Mouse (Mus musculus): ENCODE measurements around the gene Plekhm2.

Plekhm2 gene

DNA sequence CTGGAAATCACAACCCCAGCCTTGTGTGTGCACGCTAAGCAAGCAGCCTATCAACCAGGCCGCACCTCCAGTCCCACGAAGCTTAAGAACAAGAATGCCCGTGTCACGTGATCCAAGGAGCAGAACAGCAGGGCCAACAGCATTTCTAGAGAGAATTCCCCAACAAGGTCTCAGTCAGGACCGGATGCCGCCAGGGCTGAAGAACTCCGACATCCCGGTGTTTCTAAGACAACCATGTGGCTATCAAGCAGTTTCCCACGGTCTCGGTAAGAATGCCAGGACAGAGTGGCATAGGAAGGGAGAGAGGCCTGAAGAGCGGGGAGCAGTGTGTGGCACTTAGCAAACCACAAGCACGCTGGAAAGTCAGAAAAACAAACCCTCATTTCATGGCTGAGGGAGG is 10.9 kb downstream of the Plekhm2 start:
- Histone ChIP-seq H3K27me3 (ENCODE audit: control insufficient read depth, insufficient read depth, low read length, poor library complexity, severe bottlenecking) (no peaks in the 10 kb centered on the region), H3K36me3 (ENCODE audit: control insufficient read depth, insufficient read depth, low read length, poor library complexity, severe bottlenecking) (no peaks in the 10 kb centered on the region)
- no peak for DNase-seq (ENCODE audit: low read depth, low spot score)

- no peak for DNase-seq (ENCODE audit: low read depth, low spot score)
- H3K27me3 ChIP-seq (ENCODE audit: control insufficient read depth, insufficient read depth, low read length, poor library complexity, severe bottlenecking), result no peaks in the 10 kb centered on the region
These were observed 11.7 kb downstream of the Plekhm2 start for GRCm38 (mm10) chr4:141653044-141653443.

GRCm38 (mm10) chr4:141651944-141652343 is 12.8 kb downstream of the Plekhm2 start:
- no peaks in the 10 kb centered on the region for H3K27me3 ChIP-seq (ENCODE audit: control insufficient read depth, insufficient read depth, low read length, poor library complexity, severe bottlenecking)
- no peak for DNase-seq (ENCODE audit: low read depth, low spot score)
- no peaks in the 10 kb centered on the region for H3K36me3 ChIP-seq (ENCODE audit: control insufficient read depth, insufficient read depth, low read length, poor library complexity, severe bottlenecking)

More at GRCm38 (mm10) chr4:141653044-141653443, 11.7 kb downstream of the Plekhm2 start:
- H3K36me3 ChIP-seq (ENCODE audit: control insufficient read depth, insufficient read depth, low read length, poor library complexity, severe bottlenecking), result no peaks in the 10 kb centered on the region

DNA sequence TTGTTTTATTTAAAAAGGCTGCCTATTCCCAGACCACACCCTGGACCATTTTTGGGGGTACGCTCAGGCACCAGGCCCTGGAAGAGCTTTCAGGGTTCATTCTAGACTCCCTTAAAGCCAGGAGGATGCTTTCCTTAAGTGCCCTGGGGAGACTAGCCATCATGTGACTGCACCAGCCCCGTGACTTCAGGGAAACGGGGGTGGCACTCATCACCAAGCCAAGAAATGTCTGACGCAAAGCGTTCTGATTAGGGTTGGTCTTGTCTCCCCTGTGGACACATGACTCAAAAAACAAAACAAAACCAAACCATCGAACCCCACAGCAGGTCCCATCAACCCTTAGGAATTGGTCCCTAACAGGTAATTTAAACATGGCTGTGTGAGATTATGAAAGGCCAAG is 13.4 kb downstream of the Plekhm2 start:
- Histone ChIP-seq H3K36me3 (ENCODE audit: control insufficient read depth, insufficient read depth, low read length, poor library complexity, severe bottlenecking) (no peaks in the 10 kb centered on the region), H3K27me3 (ENCODE audit: control insufficient read depth, insufficient read depth, low read length, poor library complexity, severe bottlenecking) (no peaks in the 10 kb centered on the region)
- DNase-seq (ENCODE audit: low read depth, low spot score), result no peak

DNA sequence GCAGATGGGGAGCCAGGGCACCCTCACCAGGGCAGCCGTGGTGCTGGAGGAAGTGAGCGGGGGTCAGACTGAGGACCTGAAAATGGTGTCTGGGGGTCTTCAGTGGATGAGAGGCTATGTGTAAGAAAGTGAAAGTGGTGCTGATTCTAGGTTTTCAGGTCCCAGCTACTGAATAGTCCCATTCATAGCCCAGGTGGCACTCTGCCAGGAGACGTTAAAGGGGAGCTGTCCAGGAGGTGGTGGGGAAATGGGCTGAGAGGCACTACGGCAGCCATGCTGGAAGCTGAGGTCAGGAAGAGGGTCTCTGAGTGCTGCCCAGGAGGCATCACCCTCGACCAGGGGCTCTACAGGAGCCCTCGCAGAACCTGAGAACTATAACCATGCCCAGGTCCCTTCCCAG is 15.5 kb downstream of the Plekhm2 start:
- Histone ChIP-seq H3K36me3 (ENCODE audit: control insufficient read depth, insufficient read depth, low read length, poor library complexity, severe bottlenecking) (no peaks in the 10 kb centered on the region), H3K27me3 (ENCODE audit: control insufficient read depth, insufficient read depth, low read length, poor library complexity, severe bottlenecking) (no peaks in the 10 kb centered on the region)
- DNase-seq (ENCODE audit: low read depth, low spot score), result no peak

DNA sequence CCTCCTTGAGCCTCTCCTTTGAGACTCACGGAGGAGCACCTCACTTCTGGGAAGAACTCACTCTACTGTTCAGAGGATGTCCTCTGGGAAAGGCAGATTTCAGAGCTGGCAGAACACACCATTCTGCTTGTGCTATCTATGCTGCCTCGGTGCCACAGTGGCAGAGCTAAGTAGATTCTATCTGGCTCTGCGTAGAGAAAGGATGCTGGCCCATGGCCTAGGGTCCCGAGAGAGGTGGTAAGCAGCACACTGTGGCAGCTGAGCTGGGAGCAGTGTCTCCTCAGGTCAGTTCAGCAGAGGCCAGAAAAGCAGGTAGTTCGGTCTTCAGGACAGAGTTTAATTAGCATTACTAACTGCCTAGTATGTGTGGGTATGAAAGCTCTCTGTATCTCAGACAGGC is 16.4 kb downstream of the Plekhm2 start:
- H3K27me3 ChIP-seq (ENCODE audit: control insufficient read depth, insufficient read depth, low read length, poor library complexity, severe bottlenecking), result no peaks in the 10 kb centered on the region
- no peak for DNase-seq (ENCODE audit: low read depth, low spot score)

DNA sequence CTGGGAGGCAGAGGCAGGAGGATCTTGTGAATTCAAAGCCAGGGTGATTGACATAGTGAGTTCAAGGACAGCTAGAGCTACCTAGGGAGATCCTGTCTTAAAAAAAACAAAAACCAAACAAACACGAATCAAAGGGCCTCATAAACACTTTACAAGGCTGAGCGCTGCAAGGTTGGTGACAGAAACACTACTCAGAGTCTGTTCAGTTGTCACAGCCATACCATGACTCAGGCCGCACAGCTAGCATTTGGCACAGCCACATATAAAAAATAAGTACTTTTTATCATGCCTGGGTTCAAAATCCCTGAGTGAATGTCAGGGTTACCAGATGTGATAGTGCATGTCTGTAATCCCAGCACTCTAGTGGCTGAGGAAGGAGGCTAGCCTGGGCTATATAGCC is 17.5 kb downstream of the Plekhm2 start:
- H3K36me3 ChIP-seq (ENCODE audit: control insufficient read depth, insufficient read depth, low read length, poor library complexity, severe bottlenecking), result no peaks in the 10 kb centered on the region
- no peaks in the 10 kb centered on the region for H3K27me3 ChIP-seq (ENCODE audit: control insufficient read depth, insufficient read depth, low read length, poor library complexity, severe bottlenecking)
- DNase-seq (ENCODE audit: low read depth, low spot score), result no peak

More for the DNA sequence above, 16.4 kb downstream of the Plekhm2 start:
- H3K36me3 ChIP-seq (ENCODE audit: control insufficient read depth, insufficient read depth, low read length, poor library complexity, severe bottlenecking), result no peaks in the 10 kb centered on the region

DNA sequence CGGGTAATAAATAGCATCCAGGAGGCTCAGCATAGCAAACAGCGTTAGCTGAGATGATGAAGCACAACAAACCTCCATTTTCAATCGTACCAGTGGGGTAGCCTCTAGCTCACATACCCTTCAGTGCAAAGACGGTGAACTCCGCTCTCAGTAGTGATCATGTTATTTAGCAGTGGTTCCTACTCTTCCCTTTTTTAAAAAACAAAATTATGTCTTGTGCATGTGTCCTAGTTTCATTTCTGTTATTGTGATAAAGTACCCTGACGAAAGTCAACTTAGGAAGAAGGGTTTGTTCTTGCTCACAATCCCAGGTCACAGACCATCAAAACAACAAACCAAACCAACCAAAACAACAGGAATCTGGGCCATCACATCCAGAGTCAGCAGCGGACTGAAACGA is 18.7 kb downstream of the Plekhm2 start:
- no peak for DNase-seq (ENCODE audit: low read depth, low spot score)
- Histone ChIP-seq H3K36me3 (ENCODE audit: control insufficient read depth, insufficient read depth, low read length, poor library complexity, severe bottlenecking) (no peaks in the 10 kb centered on the region), H3K27me3 (ENCODE audit: control insufficient read depth, insufficient read depth, low read length, poor library complexity, severe bottlenecking) (no peaks in the 10 kb centered on the region)

- DNase-seq (ENCODE audit: low read depth, low spot score), result no peak
- Histone ChIP-seq H3K27me3 (ENCODE audit: control insufficient read depth, insufficient read depth, low read length, poor library complexity, severe bottlenecking) (no peaks in the 10 kb centered on the region), H3K36me3 (ENCODE audit: control insufficient read depth, insufficient read depth, low read length, poor library complexity, severe bottlenecking) (no peaks in the 10 kb centered on the region)
These were observed 21.4 kb downstream of the Plekhm2 start for GRCm38 (mm10) chr4:141643118-141643855.

DNA sequence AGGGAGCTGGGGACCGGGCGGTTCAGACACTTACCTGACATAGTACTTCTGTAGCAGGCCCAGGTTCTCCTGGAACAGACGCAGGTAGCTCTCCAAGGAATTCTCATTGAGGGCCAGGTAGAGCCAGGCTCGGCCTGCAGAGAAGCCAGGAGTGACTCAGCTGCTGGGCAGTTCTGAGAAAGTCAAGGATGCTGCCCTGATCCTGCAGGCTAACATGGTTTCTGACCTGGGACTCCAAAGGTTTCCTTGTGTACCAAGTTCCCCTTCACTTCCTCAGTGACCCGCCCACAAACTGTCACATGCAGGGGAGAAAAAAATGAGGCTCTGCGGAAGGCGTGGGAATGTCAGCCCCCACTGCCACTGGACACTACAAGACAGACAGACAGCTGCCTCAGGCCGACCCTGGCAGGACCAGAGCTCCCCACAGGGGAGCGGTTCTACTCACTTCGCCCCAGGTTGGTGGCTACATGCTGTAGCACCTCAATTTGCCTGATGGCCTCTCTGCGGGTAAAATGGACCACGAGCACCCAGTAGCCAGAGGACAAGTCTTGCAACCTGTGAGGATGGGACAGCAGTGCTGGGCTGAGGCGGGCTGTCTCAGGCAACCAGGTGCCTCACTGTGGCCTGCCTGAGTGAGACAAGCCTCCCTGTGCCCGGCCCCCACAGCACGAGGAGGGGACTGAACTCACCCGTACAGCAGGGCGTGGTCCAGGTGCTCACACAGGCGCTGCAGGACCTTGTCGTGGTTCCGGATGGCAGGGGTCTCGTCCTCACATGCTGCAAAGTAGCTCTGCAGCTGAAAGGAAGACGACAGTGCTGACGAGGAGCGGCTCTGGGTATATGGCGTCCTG is 22.5 kb downstream of the Plekhm2 start:
- DNase-seq (ENCODE audit: low read depth, low spot score), result no peak
- Histone ChIP-seq H3K27me3 (ENCODE audit: control insufficient read depth, insufficient read depth, low read length, poor library complexity, severe bottlenecking) (no peaks in the 10 kb centered on the region), H3K36me3 (ENCODE audit: control insufficient read depth, insufficient read depth, low read length, poor library complexity, severe bottlenecking) (no peaks in the 10 kb centered on the region)

DNA sequence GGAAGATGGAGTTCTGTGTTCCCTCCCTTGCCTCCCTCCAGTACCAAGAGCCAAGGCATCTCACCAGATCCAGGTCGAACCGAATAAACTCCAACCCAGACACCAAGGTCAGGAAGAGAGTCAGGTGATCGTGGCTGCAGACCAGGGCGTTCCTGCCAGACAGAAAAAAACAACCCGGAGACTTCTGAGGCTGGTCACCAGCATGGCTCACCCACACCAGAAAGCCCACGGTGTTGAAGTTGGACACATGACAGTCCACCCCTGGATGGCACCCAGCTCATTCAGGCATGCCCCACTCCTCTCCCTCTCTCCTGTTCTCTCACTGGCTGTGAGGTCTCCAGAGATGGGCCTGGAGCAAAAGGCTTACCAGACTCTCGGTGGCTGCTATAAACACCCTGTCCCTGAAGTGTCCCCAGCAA is 23.3 kb downstream of the Plekhm2 start:
- no peaks in the 10 kb centered on the region for H3K36me3 ChIP-seq (ENCODE audit: control insufficient read depth, insufficient read depth, low read length, poor library complexity, severe bottlenecking)
- H3K27me3 ChIP-seq (ENCODE audit: control insufficient read depth, insufficient read depth, low read length, poor library complexity, severe bottlenecking), result no peaks in the 10 kb centered on the region
- DNase-seq (ENCODE audit: low read depth, low spot score), result no peak

DNA sequence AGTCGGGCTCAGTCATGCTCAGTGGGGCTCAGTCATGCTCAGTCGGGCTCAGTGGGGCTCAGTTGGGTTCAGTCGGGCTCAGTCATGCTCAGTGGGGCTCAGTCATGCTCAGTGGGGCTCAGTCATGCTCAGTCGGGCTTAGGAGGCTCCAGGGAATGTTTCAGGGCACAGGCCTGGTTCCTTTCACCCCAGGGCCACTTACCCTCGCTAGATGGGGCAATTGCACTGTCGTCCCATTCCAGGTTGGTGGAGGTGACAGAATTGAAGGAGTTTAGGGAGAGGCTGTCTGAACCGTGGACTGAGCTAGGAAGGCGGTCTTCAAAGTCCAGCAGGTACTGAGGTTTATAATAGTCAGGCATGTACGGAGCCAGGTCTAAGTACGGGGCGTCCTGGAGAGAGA is 25.2 kb downstream of the Plekhm2 start:
- Histone ChIP-seq H3K36me3 (ENCODE audit: control insufficient read depth, insufficient read depth, low read length, poor library complexity, severe bottlenecking) (no peaks in the 10 kb centered on the region), H3K27me3 (ENCODE audit: control insufficient read depth, insufficient read depth, low read length, poor library complexity, severe bottlenecking) (no peaks in the 10 kb centered on the region)
- no peak for DNase-seq (ENCODE audit: low read depth, low spot score)

DNA sequence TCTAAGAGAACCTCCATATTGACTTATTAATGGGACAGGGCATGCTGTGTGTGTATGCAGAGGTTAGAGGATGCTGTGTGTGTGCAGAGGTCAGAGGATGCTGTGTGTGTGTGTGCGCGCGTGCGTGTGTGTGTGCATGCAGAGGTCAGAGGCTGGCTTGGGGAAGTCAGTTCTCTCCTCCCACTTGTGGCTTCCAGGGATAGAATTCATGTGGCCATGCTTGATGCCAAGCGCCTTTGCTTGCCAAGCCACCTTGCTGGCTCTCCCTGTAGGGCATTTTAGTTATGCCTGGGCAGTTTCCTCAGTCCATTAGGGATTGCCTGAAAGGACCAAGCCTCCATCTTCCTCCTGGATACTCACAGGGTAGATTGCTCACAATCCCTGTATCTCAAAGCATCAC is 28.0 kb downstream of the Plekhm2 start:
- no peaks in the 10 kb centered on the region for H3K27me3 ChIP-seq (ENCODE audit: control insufficient read depth, insufficient read depth, low read length, poor library complexity, severe bottlenecking)
- no peaks in the 10 kb centered on the region for H3K36me3 ChIP-seq (ENCODE audit: control insufficient read depth, insufficient read depth, low read length, poor library complexity, severe bottlenecking)
- DNase-seq (ENCODE audit: low read depth, low spot score), result no peak

DNA sequence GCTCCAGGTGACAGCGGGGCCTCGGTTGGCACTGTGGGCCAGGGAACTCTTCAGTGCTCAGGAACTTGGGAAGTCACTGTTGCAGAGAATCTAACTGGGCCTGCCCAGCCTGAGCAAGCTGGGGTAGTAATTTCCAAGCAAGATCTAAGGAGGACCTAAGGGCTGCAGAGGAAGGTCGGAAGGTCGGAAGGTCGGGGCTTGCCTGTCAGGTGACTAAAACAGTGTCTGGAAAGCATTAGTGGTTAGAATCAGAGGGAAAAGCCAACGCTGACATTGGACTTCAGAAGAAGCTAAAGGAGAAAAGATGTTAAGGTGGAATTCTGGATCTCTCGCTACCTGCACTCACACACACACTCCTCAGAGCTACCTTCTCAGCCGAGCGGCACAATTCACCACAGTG is 28.7 kb downstream of the Plekhm2 start:
- Histone ChIP-seq H3K36me3 (ENCODE audit: control insufficient read depth, insufficient read depth, low read length, poor library complexity, severe bottlenecking) (no peaks in the 10 kb centered on the region), H3K27me3 (ENCODE audit: control insufficient read depth, insufficient read depth, low read length, poor library complexity, severe bottlenecking) (no peaks in the 10 kb centered on the region)
- no peak for DNase-seq (ENCODE audit: low read depth, low spot score)

DNA sequence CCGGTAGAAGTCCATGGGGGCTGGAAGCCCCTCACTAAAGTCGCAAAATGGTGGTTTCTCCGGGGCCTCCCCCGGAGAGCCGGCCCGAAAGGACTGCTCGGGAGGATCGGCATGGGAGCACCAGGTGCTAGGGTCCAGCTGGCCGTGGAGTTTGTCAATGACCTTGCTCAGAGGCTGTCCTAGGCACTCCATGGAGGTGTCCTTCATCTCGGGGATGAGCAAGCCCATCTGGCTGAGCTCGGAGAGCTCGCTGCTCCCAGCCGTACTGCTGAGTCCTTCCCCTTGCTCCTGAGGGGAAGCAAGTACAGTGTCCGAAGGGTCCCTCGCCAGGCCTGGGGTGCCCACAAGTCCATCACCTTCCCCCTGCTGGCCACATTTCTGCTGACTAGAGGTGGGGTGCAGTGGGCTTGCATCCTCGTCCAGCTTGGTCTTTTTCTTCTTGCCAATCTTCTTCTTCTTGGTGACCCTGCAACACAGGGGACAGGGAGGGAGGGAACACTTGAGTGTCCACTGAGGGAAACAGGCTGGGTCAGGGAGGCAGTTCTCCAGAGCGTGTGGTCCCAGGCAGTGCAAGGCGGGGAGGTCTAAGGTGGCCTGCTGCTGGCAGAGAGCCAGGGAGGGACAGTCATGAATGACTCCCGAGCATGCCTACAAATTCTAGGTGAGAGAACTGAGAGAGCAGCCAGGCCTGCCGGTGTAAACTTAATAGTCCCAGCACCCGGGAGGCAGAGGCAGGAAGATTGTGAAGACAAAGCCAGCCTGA is 32.4 kb downstream of the Plekhm2 start:
- peaks cover 8% of the 10 kb centered on the region; the same call in 1 of the 2 replicates for H3K36me3 ChIP-seq (ENCODE audit: control insufficient read depth, insufficient read depth, low read length, poor library complexity, severe bottlenecking)

More for the DNA sequence above, 32.4 kb downstream of the Plekhm2 start:
- DNase-seq (ENCODE audit: low read depth, low spot score), result no peak
- no peaks in the 10 kb centered on the region for H3K27me3 ChIP-seq (ENCODE audit: control insufficient read depth, insufficient read depth, low read length, poor library complexity, severe bottlenecking)
